Mouse (Mus musculus): ENCODE data around the gene Ggnbp2. TPM values are rescaled to one million over a fixed set of nuclear protein-coding genes. Genes with fewer than 3 reads are reported as not detected.

The Ggnbp2 gene
- total and polyA plus RNA-seq, 2 experiments from 2014 or later = 39.2 to 65.8 TPM

GRCm38 (mm10) chr11:84916053-84916702 lies 45.6 kb upstream of the Ggnbp2 start, which contains the start of gene Znhit3:
TSS of gene Znhit3 (minus strand) at chr11:84916366.
- TF ChIP-seq CTCF (IDR thresholded peaks at IDR 0.05) = no peak
- Histone ChIP-seq H3K36me3 (ENCODE audit: insufficient read depth, low read length) (peaks cover 21% of the 10 kb centered on the region), H3K27ac (ENCODE audit: low read depth, low read length) (0 out of 2 replicates have a peak within 1 kb of the TSS, but pooled peaks have one; percentile 52)

GRCm38 (mm10) chr11:84914673-84915072 lies 44.1 kb upstream of the Ggnbp2 start:
- 79% methylated on average over 5 of the region's 5 CpGs for WGBS
- Histone ChIP-seq H3K4me3 (ENCODE audit: low read depth, low read length) (no peak overlapping the region), H3K27ac (ENCODE audit: low read depth, low read length) (no peak overlapping the region), H3K9me3 (ENCODE audit: low read length) (no peaks in the 10 kb centered on the region), H3K36me3 (ENCODE audit: insufficient read depth, low read length) (peaks cover 30% of the 10 kb centered on the region), H3K4me1 (ENCODE audit: insufficient read depth, low read length) (no peaks in the 10 kb centered on the region), H3K4me2 (ENCODE audit: low read depth, low read length, poor library complexity, severe bottlenecking) (no peak overlapping the region), H3K9ac (replicated peaks; ENCODE audit: low read length, poor library complexity, severe bottlenecking) (no peak overlapping the region), H3K27me3 (ENCODE audit: insufficient read depth, low read length) (no peaks in the 10 kb centered on the region)
- DNase-seq (ENCODE audit: low spot score) (no peak), ATAC-seq (ENCODE audit: low FRiP score) (no peak)
- peak; percentile 31; the same call in 1 of the 2 replicates for TF ChIP-seq CTCF (IDR thresholded peaks at IDR 0.05)

More at GRCm38 (mm10) chr11:84916053-84916702, 45.6 kb upstream of the Ggnbp2 start, which contains the start of gene Znhit3:
- Histone ChIP-seq H3K4me2 (ENCODE audit: low read depth, low read length, poor library complexity, severe bottlenecking) (peak within 1 kb of the TSS; percentile 72), H3K9me3 (ENCODE audit: low read length) (no peaks in the 10 kb centered on the region), H3K4me1 (ENCODE audit: insufficient read depth, low read length) (no peaks in the 10 kb centered on the region), H3K27me3 (ENCODE audit: insufficient read depth, low read length) (no peaks in the 10 kb centered on the region), H3K4me3 (ENCODE audit: low read depth, low read length) (peak within 1 kb of the TSS; percentile 94), H3K9ac (replicated peaks; ENCODE audit: low read length, poor library complexity, severe bottlenecking) (peak within 1 kb of the TSS; percentile 75)
- 3% methylated on average over 34 of the region's 34 CpGs for WGBS
- DNase-seq (ENCODE audit: low spot score) = peak; percentile 97
- ATAC-seq (ENCODE audit: low FRiP score) = peak; percentile 91

GRCm38 (mm10) chr11:84910411-84910810 lies 39.8 kb upstream of the Ggnbp2 start:
- ATAC-seq (ENCODE audit: low FRiP score) = no peak

GRCm38 (mm10) chr11:84908480-84908879 lies 37.9 kb upstream of the Ggnbp2 start:
- Histone ChIP-seq H3K4me2 (ENCODE audit: low read depth, low read length, poor library complexity, severe bottlenecking) (no peak overlapping the region), H3K27me3 (ENCODE audit: insufficient read depth, low read length) (no peaks in the 10 kb centered on the region), H3K27ac (ENCODE audit: low read depth, low read length) (no peak overlapping the region), H3K4me1 (ENCODE audit: insufficient read depth, low read length) (no peaks in the 10 kb centered on the region), H3K36me3 (ENCODE audit: insufficient read depth, low read length) (peaks cover 68% of the 10 kb centered on the region), H3K4me3 (ENCODE audit: low read depth, low read length) (no peak overlapping the region), H3K9ac (replicated peaks; ENCODE audit: low read length, poor library complexity, severe bottlenecking) (no peak overlapping the region), H3K9me3 (ENCODE audit: low read length) (no peaks in the 10 kb centered on the region)
- TF ChIP-seq CTCF (IDR thresholded peaks at IDR 0.05) = no peak
- 96% methylated on average over 6 of the region's 6 CpGs for WGBS
- DNase-seq (ENCODE audit: low spot score) (no peak), ATAC-seq (ENCODE audit: low FRiP score) (no peak)

More at GRCm38 (mm10) chr11:84910411-84910810, 39.8 kb upstream of the Ggnbp2 start:
- TF ChIP-seq CTCF (IDR thresholded peaks at IDR 0.05) = no peak
- DNase-seq (ENCODE audit: low spot score) = no peak
- H3K36me3 ChIP-seq (ENCODE audit: insufficient read depth, low read length) = peaks cover 66% of the 10 kb centered on the region
- no peaks in the 10 kb centered on the region for H3K4me1 ChIP-seq (ENCODE audit: insufficient read depth, low read length)
- H3K9ac ChIP-seq (replicated peaks; ENCODE audit: low read length, poor library complexity, severe bottlenecking) = no peak overlapping the region
- no peak overlapping the region for H3K4me2 ChIP-seq (ENCODE audit: low read depth, low read length, poor library complexity, severe bottlenecking)
- H3K4me3 ChIP-seq (ENCODE audit: low read depth, low read length) = no peak overlapping the region
- 73% methylated on average over 4 of the region's 4 CpGs for WGBS
- no peak overlapping the region for H3K27ac ChIP-seq (ENCODE audit: low read depth, low read length)
- no peaks in the 10 kb centered on the region for H3K27me3 ChIP-seq (ENCODE audit: insufficient read depth, low read length)
- no peaks in the 10 kb centered on the region for H3K9me3 ChIP-seq (ENCODE audit: low read length)

GRCm38 (mm10) chr11:84907081-84907480 lies 36.5 kb upstream of the Ggnbp2 start:
- peaks cover 73% of the 10 kb centered on the region for H3K36me3 ChIP-seq (ENCODE audit: insufficient read depth, low read length)
- no peaks in the 10 kb centered on the region for H3K9me3 ChIP-seq (ENCODE audit: low read length)
- WGBS = 74% methylated on average over 3 of the region's 3 CpGs
- TF ChIP-seq CTCF (IDR thresholded peaks at IDR 0.05) = no peak
- H3K4me3 ChIP-seq (ENCODE audit: low read depth, low read length) = no peak overlapping the region
- no peak overlapping the region for H3K9ac ChIP-seq (replicated peaks; ENCODE audit: low read length, poor library complexity, severe bottlenecking)
- no peak overlapping the region for H3K4me2 ChIP-seq (ENCODE audit: low read depth, low read length, poor library complexity, severe bottlenecking)
- ATAC-seq (ENCODE audit: low FRiP score) = no peak
- H3K27ac ChIP-seq (ENCODE audit: low read depth, low read length) = no peak overlapping the region
- no peaks in the 10 kb centered on the region for H3K27me3 ChIP-seq (ENCODE audit: insufficient read depth, low read length)
- no peaks in the 10 kb centered on the region for H3K4me1 ChIP-seq (ENCODE audit: insufficient read depth, low read length)
- no peak for DNase-seq (ENCODE audit: low spot score)

- WGBS = 88% methylated on average over 9 of the region's 9 CpGs
- no peak for DNase-seq (ENCODE audit: low spot score)
- Histone ChIP-seq H3K4me1 (ENCODE audit: insufficient read depth, low read length) (no peaks in the 10 kb centered on the region), H3K4me3 (ENCODE audit: low read depth, low read length) (no peak overlapping the region), H3K27ac (ENCODE audit: low read depth, low read length) (no peak overlapping the region), H3K9me3 (ENCODE audit: low read length) (no peaks in the 10 kb centered on the region), H3K36me3 (ENCODE audit: insufficient read depth, low read length) (peaks cover 83% of the 10 kb centered on the region), H3K27me3 (ENCODE audit: insufficient read depth, low read length) (no peaks in the 10 kb centered on the region), H3K4me2 (ENCODE audit: low read depth, low read length, poor library complexity, severe bottlenecking) (no peak overlapping the region), H3K9ac (replicated peaks; ENCODE audit: low read length, poor library complexity, severe bottlenecking) (no peak overlapping the region)
- ATAC-seq (ENCODE audit: low FRiP score) = no peak
- no peak for TF ChIP-seq CTCF (IDR thresholded peaks at IDR 0.05)
These were observed 34.1 kb upstream of the Ggnbp2 start for GRCm38 (mm10) chr11:84904597-84905144.
